Mouse (Mus musculus): ENCODE measurements at regions not wholly inside any gene's neighbourhood (a gene's known extent, or its start where the extent isn't known, plus 50 kb on each side); places are given as distances from the start of the nearest gene placed in this dataset.

- peak in 1 of 2 experiments; percentile 42 for DNase-seq (ENCODE audit: low spot score in 2 of 2)
Measured at GRCm38 (mm10) chr14:21932771-21933170, 56.6 kb downstream of the Zfp503 start.

- DNase-seq (ENCODE audit: low spot score in 2 of 2), result no peak
Measured at GRCm38 (mm10) chr14:21931944-21932343, 57.5 kb downstream of the Zfp503 start.

- no peak for DNase-seq (ENCODE audit: low spot score in 2 of 2)
Measured at GRCm38 (mm10) chr14:21929048-21929447, 60.4 kb downstream of the Zfp503 start.

- DNase-seq (ENCODE audit: low spot score in 2 of 2), result no peak
Measured at GRCm38 (mm10) chr14:21916671-21917070, 67.9 kb upstream of the Comtd1 start.

GRCm38 (mm10) chr14:21904498-21905395, 56.0 kb upstream of the Comtd1 start:
- peak; percentile 20 to 50 for DNase-seq (ENCODE audit: low spot score in 2 of 2)

- DNase-seq (ENCODE audit: low spot score in 2 of 2), result peak in 1 of 2 experiments; percentile 12
Measured at GRCm38 (mm10) chr14:21903562-21904497, 55.1 kb upstream of the Comtd1 start.

GRCm38 (mm10) chr14:21902856-21903255, 54.1 kb upstream of the Comtd1 start:
- DNase-seq (ENCODE audit: low spot score in 2 of 2), result no peak

- DNase-seq (ENCODE audit: low spot score in 2 of 2), result no peak
Measured at GRCm38 (mm10) chr14:21902456-21902855, 53.7 kb upstream of the Comtd1 start.

GRCm38 (mm10) chr14:21900951-21901350, 52.2 kb upstream of the Comtd1 start:
- no peak for DNase-seq (ENCODE audit: low spot score in 2 of 2)

- no peak for DNase-seq (ENCODE audit: low spot score in 2 of 2)
Measured at GRCm38 (mm10) chr14:21900516-21900915, 51.7 kb upstream of the Comtd1 start.

Data from layer of hippocampus, adult 18-20 months (tissue).